Mouse (Mus musculus) cerebellum, adult 2 months (tissue): ENCODE measurements at regions not wholly inside any gene's neighbourhood (a gene's known extent, or its start where the extent isn't known, plus 50 kb on each side); places are given as distances from the start of the nearest gene placed in this dataset.

Source experiments
- CTCF ChIP-seq: fragments of 200-500 bp; IDR thresholded peaks from 2 replicates; pipeline ENCODE4 v1.5.1; 2011; ENCODE audit warnings: low read depth, mild to moderate bottlenecking, control low read depth, low read length, moderate library complexity, borderline replicate concordance; ENCODE audit not compliant: insufficient read depth
- POLR2A ChIP-seq: fragments of 200-500 bp; IDR thresholded peaks from 2 replicates; pipeline ENCODE4 v1.6.1; 2011; ENCODE audit warnings: low read length, control low read depth, borderline replicate concordance; ENCODE audit not compliant: insufficient read depth

DNA sequence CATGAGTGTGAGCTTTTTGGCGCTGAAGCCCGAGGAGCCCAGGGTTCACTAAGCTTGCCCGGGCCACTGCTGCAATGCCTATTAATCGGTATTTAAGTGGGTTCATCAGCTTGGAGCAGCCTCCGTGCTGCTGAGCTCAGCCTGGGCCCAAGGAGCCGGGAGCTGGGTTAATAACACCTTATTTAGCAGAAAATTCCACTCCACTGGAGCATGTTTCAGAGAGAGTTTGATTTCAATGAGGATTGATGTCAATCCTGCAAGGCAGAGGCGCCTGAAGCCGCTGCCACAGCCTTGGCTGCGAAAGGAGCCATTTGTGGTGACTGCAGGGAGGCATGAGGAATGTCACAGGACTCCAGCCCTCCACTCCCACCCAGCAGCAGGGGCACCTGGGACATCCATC, 126.5 kb upstream of the Grik3 start:
- TF ChIP-seq POLR2A (no peak), CTCF (no peak)
